Mouse (Mus musculus): ENCODE results near the gene Fut11. TPM values are rescaled to one million over a fixed set of nuclear protein-coding genes. Genes with fewer than 3 reads are reported as not detected.

The Fut11 gene
- polyA plus RNA-seq, 1 experiment, result 2.1 TPM

DNA sequence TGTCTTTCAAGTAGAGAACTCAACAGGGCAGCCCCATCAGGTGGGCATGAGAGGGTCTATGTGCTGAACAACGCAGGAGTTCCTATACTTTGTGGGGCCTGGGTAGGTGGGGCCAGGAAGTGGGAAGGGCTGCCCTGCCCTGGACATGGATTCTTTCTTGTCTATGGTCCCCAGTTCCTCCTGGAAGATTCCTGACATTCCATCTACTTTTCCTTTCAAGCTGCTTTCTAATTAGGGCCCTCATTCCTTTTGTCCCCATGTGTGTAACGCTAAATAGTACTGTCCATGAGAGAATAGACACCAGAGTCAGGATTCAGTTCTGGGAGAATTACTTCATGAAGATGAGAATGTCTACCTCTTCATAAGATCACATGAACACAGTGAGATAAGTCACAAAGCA is 31.2 kb upstream of the Fut11 start:
- peaks cover 5% of the 10 kb centered on the region for H3K4me1 ChIP-seq (ENCODE audit: control insufficient read depth, insufficient read depth, low read length)
- TF ChIP-seq POLR2A (IDR thresholded peaks at IDR 0.05; ENCODE audit: control insufficient read depth, low read depth, low read length), result no peak
- no peak for TF ChIP-seq CTCF (IDR thresholded peaks at IDR 0.05; ENCODE audit: control insufficient read depth, insufficient read depth, insufficient replicate concordance, low read depth, low read length)
- H3K36me3 ChIP-seq (ENCODE audit: control insufficient read depth, insufficient read depth, low read length), result no peaks in the 10 kb centered on the region
- no peak overlapping the region for H3K27ac ChIP-seq (ENCODE audit: control insufficient read depth, insufficient read depth, low read depth, low read length)
- H3K27me3 ChIP-seq (ENCODE audit: control insufficient read depth, insufficient read depth, low read length), result no peaks in the 10 kb centered on the region
- H3K4me3 ChIP-seq (ENCODE audit: control insufficient read depth, low read depth, low read length), result no peak overlapping the region

DNA sequence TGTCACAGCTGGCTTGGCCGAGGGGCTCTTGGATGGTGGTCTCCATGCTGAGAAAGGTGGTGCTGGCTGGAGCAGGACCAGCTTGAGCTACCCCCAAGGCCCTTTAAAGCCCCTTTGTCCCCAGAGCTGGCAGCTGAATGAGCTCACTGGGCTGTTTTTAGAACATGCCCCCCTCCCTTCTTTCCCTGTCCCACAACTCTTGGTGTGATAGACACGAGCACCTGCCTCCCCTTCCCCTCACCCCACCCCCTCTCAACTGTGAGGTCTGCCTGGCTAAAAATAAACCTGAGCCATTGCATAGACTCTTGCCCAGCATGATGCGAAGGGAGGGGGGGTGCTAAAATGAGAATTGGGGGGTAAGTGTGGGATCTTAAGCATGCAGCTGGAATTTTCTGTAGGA is 30.3 kb upstream of the Fut11 start:
- H3K27ac ChIP-seq (ENCODE audit: control insufficient read depth, insufficient read depth, low read depth, low read length), result no peak overlapping the region
- no peak overlapping the region for H3K4me3 ChIP-seq (ENCODE audit: control insufficient read depth, low read depth, low read length)
- TF ChIP-seq POLR2A (IDR thresholded peaks at IDR 0.05; ENCODE audit: control insufficient read depth, low read depth, low read length), result no peak
- no peak for TF ChIP-seq CTCF (IDR thresholded peaks at IDR 0.05; ENCODE audit: control insufficient read depth, insufficient read depth, insufficient replicate concordance, low read depth, low read length)
- no peaks in the 10 kb centered on the region for H3K27me3 ChIP-seq (ENCODE audit: control insufficient read depth, insufficient read depth, low read length)
- H3K36me3 ChIP-seq (ENCODE audit: control insufficient read depth, insufficient read depth, low read length), result no peaks in the 10 kb centered on the region
- H3K4me1 ChIP-seq (ENCODE audit: control insufficient read depth, insufficient read depth, low read length), result peaks cover 5% of the 10 kb centered on the region

DNA sequence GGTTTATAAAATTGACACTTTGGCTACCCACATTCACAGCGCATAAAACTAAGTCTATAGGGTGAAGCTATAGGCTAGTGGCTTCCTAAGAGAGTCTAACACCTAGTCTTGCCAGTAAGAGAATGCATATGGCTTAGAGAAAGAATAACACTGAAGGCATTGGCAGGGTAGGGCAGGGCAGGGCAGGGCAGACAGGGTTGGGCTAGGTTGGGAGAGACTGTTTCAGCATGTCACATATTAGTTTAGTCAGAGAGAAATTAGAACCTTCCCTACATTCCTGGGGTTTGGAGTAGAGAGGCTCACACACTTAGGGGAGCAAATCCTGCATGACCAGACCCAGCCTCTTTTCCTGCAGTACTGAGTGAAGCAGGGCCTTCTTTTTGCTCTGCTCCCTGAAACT is 27.3 kb upstream of the Fut11 start:
- no peak overlapping the region for H3K4me3 ChIP-seq (ENCODE audit: control insufficient read depth, low read depth, low read length)
- no peak for TF ChIP-seq CTCF (IDR thresholded peaks at IDR 0.05; ENCODE audit: control insufficient read depth, insufficient read depth, insufficient replicate concordance, low read depth, low read length)
- TF ChIP-seq POLR2A (IDR thresholded peaks at IDR 0.05; ENCODE audit: control insufficient read depth, low read depth, low read length), result no peak
- no peaks in the 10 kb centered on the region for H3K27me3 ChIP-seq (ENCODE audit: control insufficient read depth, insufficient read depth, low read length)
- no peak overlapping the region for H3K27ac ChIP-seq (ENCODE audit: control insufficient read depth, insufficient read depth, low read depth, low read length)
- no peaks in the 10 kb centered on the region for H3K36me3 ChIP-seq (ENCODE audit: control insufficient read depth, insufficient read depth, low read length)
- no peaks in the 10 kb centered on the region for H3K4me1 ChIP-seq (ENCODE audit: control insufficient read depth, insufficient read depth, low read length)

DNA sequence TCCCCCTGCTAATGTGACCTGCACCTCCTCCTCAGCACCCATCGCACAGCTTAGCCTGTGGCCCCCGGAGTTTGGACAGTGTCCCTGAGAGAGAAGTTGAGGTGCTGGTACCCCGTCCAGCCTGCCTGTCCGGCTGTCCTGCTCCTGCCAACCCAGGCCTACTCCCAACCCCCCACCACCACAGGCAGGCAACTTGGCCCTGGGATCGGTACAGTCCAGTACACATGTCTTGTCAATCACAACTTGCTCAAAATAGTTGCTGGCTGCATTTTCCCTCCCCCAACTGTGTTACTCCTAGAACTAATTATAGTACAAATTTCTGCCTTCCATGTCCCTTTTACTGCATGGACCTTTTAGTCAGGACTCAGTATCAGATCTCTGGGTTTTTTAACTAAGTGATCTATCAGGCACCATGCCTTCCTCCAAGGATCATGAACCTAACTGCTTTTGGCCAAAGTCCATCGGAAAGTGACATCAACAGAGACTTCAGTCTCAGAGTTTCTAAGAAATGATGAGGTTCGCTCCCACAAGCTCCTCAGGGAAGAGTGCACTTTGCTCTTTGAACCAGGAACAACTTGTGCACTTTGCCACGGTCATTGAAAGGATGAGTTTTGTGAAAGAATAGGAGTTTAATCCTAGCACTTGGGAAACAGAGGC is 26.5 kb upstream of the Fut11 start, which contains the start of gene Synpo2l:
TSS of gene Synpo2l (minus strand) at position 201 of the 657 bp plus-strand sequence.
- TF ChIP-seq POLR2A (IDR thresholded peaks at IDR 0.05; ENCODE audit: control insufficient read depth, low read depth, low read length) (no peak), CTCF (IDR thresholded peaks at IDR 0.05; ENCODE audit: control insufficient read depth, insufficient read depth, insufficient replicate concordance, low read depth, low read length) (no peak)
- no peaks in the 10 kb centered on the region for H3K36me3 ChIP-seq (ENCODE audit: control insufficient read depth, insufficient read depth, low read length)
- no peak within 1 kb of the TSS for H3K27ac ChIP-seq (ENCODE audit: control insufficient read depth, insufficient read depth, low read depth, low read length)
- H3K27me3 ChIP-seq (ENCODE audit: control insufficient read depth, insufficient read depth, low read length), result no peaks in the 10 kb centered on the region
- H3K4me3 ChIP-seq (ENCODE audit: control insufficient read depth, low read depth, low read length), result no peak within 1 kb of the TSS
- H3K4me1 ChIP-seq (ENCODE audit: control insufficient read depth, insufficient read depth, low read length), result no peaks in the 10 kb centered on the region

DNA sequence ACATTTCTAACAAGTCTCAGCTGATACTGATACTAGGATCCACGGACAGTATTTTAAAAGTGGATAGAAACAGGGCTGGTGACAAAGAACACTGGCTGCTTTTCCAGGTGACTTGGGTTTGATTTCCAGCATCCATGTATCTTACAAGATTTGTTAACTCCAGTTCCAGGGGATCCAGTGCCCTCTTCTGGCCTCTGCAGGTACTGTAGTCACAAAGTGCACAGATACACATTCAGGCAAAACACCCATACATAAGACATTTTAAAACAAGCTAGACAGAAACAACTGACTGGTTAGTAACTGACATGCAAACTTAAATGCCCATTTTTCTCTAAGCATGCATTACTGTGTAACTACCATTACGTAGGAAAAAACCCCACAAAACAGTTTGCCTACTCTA is 21.8 kb upstream of the Fut11 start:
- H3K4me3 ChIP-seq (ENCODE audit: control insufficient read depth, low read depth, low read length), result no peak overlapping the region
- TF ChIP-seq POLR2A (IDR thresholded peaks at IDR 0.05; ENCODE audit: control insufficient read depth, low read depth, low read length) (no peak), CTCF (IDR thresholded peaks at IDR 0.05; ENCODE audit: control insufficient read depth, insufficient read depth, insufficient replicate concordance, low read depth, low read length) (no peak)
- H3K4me1 ChIP-seq (ENCODE audit: control insufficient read depth, insufficient read depth, low read length), result no peaks in the 10 kb centered on the region
- H3K36me3 ChIP-seq (ENCODE audit: control insufficient read depth, insufficient read depth, low read length), result peaks cover 1% of the 10 kb centered on the region; the same call in 1 of the 2 replicates
- H3K27ac ChIP-seq (ENCODE audit: control insufficient read depth, insufficient read depth, low read depth, low read length), result no peak overlapping the region
- no peaks in the 10 kb centered on the region for H3K27me3 ChIP-seq (ENCODE audit: control insufficient read depth, insufficient read depth, low read length)

DNA sequence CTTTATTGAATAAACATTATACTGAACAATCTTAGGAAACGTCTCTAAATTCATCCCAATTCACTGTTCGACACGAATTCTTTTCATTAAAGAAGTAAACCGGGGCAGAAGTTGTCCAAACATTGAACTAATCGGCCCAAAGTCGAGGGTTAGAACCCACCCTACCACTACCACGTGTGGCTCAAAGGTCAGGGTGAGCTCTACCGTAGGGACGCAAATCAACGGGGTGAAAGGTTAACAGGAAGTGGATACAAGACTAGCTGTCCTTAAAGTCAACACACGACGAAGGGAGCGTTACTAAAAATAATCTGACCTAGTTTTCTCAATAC is 21.1 kb upstream of the Fut11 start:
- TF ChIP-seq POLR2A (IDR thresholded peaks at IDR 0.05; ENCODE audit: control insufficient read depth, low read depth, low read length) (no peak), CTCF (IDR thresholded peaks at IDR 0.05; ENCODE audit: control insufficient read depth, insufficient read depth, insufficient replicate concordance, low read depth, low read length) (no peak)

DNA sequence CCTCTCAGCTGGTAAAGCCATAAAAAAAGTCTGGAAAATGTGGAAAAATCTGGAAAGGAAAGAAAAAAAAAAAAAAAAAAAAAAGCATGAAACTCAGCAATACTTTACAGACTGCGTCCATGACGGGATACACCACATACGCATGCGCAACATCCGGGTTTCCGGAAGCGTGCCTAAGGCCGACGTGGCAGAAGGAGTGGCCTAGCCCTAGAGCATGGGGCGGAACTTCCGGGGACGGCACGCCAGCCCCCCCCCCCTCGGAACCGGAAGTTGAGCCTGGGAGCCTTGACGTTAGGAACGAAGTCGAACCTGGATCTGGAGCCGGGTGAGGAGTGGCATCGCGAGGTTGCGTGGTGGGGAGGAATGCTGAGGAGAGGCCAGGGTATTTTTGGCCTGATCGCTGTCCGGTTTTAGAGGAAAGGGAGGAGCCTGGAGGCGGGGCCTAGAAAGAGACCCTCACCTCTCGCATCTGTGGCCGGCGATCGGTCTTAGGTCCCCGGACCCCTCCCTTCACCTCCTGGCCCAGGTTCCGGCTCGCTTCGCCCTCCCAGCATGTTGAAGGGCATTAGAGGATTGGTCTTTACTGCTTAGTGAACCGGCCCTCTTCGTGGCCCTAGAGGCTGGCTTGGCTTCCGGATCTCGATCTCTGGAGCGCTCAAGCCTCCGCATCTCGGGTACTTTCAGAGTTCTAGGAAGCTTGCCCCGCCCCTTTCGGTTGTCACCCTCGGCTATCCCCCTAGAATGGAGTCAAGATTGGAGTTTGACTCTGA is 20.5 kb upstream of the Fut11 start, which contains the start of gene Sec24c:
TSS of gene Sec24c (plus strand) at position 245 of the 770 bp plus-strand sequence.
- H3K27ac ChIP-seq (ENCODE audit: control insufficient read depth, insufficient read depth, low read depth, low read length), result peak within 1 kb of the TSS; percentile 96
- no peaks in the 10 kb centered on the region for H3K27me3 ChIP-seq (ENCODE audit: control insufficient read depth, insufficient read depth, low read length)
- H3K4me3 ChIP-seq (ENCODE audit: control insufficient read depth, low read depth, low read length), result peak within 1 kb of the TSS; percentile 99
- TF ChIP-seq CTCF (IDR thresholded peaks at IDR 0.05; ENCODE audit: control insufficient read depth, insufficient read depth, insufficient replicate concordance, low read depth, low read length) (0 out of 2 replicates have a peak, but pooled peaks have one; percentile 2), POLR2A (IDR thresholded peaks at IDR 0.05; ENCODE audit: control insufficient read depth, low read depth, low read length) (peak; percentile 70)
- peaks cover 1% of the 10 kb centered on the region for H3K36me3 ChIP-seq (ENCODE audit: control insufficient read depth, insufficient read depth, low read length)
- H3K4me1 ChIP-seq (ENCODE audit: control insufficient read depth, insufficient read depth, low read length), result no peaks in the 10 kb centered on the region

More for the DNA sequence above, 21.1 kb upstream of the Fut11 start:
- peak overlapping the region; percentile 74 for H3K4me3 ChIP-seq (ENCODE audit: control insufficient read depth, low read depth, low read length)
- H3K27ac ChIP-seq (ENCODE audit: control insufficient read depth, insufficient read depth, low read depth, low read length), result peak overlapping the region; percentile 69
- no peaks in the 10 kb centered on the region for H3K4me1 ChIP-seq (ENCODE audit: control insufficient read depth, insufficient read depth, low read length)
- H3K27me3 ChIP-seq (ENCODE audit: control insufficient read depth, insufficient read depth, low read length), result no peaks in the 10 kb centered on the region
- peaks cover 1% of the 10 kb centered on the region; the same call in 1 of the 2 replicates for H3K36me3 ChIP-seq (ENCODE audit: control insufficient read depth, insufficient read depth, low read length)
